In the genomic region with DNA sequence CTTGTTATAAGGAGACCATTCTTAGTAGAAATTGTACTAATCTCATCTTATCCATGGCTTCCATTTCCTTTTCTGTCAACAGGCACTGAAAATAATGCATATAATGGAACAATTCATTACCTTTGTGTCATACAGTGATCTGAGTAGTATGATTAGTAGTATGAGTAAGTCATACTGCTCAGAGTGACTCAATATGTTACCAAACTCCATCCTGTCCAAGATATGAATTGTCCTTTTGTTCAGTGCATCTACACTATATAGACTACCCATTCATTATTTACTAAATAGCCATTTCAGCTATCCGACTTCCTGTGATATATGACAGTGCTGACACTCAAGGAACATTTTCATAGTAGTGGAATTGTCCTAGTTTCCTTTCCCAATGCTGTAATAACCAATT, we compare ENCODE assay signal across 36 mouse cellular contexts.
"Had no signal": no experiment of that assay in that cellular context is flagged by ENCODE, and none has a peak within 500 bp of the region (broad histone marks: within the 10 kb centered on the region; RNA-seq: fewer than 3 reads in every experiment).

No protein-coding gene starts in this region.

- H3K27ac ChIP-seq: heart, embryonic 10.5 days; heart, embryonic 13.5 days; heart, embryonic 15.5 days; hindbrain, embryonic 10.5 days; hindbrain, embryonic 12.5 days; hindbrain, embryonic 13.5 days; hindbrain, embryonic 14.5 days; hindbrain, embryonic 15.5 days; hindbrain, postnatal 0 days; intestine, embryonic 15.5 days; kidney, embryonic 15.5 days; kidney, postnatal 0 days; layer of hippocampus, adult 2 months; left cerebral cortex, adult 2 months had no signal

- H3K9me3 ChIP-seq: heart, embryonic 10.5 days; heart, embryonic 15.5 days; hindbrain, embryonic 13.5 days; hindbrain, embryonic 15.5 days; intestine, embryonic 15.5 days; kidney, embryonic 15.5 days had no signal

- ATAC-seq: hindbrain, embryonic 16.5 days; hindbrain, postnatal 0 days; inflammation-experienced regulatory T-cells, adult 6 months; intestine, embryonic 15.5 days; intestine, embryonic 16.5 days; intestine, postnatal 0 days had no signal

- H3K36me3 ChIP-seq: heart, embryonic 10.5 days; heart, embryonic 12.5 days; heart, embryonic 13.5 days; heart, embryonic 15.5 days; hindbrain, embryonic 10.5 days; hindbrain, embryonic 12.5 days; hindbrain, embryonic 13.5 days; hindbrain, embryonic 15.5 days; intestine, embryonic 15.5 days; kidney, embryonic 15.5 days had no signal

- H3K4me2 ChIP-seq: heart, embryonic 11.5 days; heart, embryonic 12.5 days; heart, embryonic 13.5 days; heart, embryonic 15.5 days; hindbrain, embryonic 12.5 days; hindbrain, embryonic 13.5 days; hindbrain, embryonic 14.5 days; hindbrain, embryonic 15.5 days; intestine, embryonic 15.5 days; kidney, embryonic 15.5 days had no signal

- H3K4me1 ChIP-seq: heart, embryonic 10.5 days; heart, embryonic 12.5 days; hindbrain, embryonic 10.5 days; hindbrain, embryonic 12.5 days; hindbrain, embryonic 13.5 days; intestine, embryonic 15.5 days; kidney, embryonic 15.5 days had no signal

- H3K27me3 ChIP-seq: heart, embryonic 12.5 days; heart, embryonic 13.5 days; heart, embryonic 15.5 days; hindbrain, embryonic 12.5 days; hindbrain, embryonic 13.5 days; hindbrain, embryonic 15.5 days; intestine, embryonic 15.5 days; kidney, embryonic 15.5 days had no signal

- H3K9ac ChIP-seq: heart, embryonic 12.5 days; heart, embryonic 13.5 days; heart, embryonic 15.5 days; hindbrain, embryonic 12.5 days; hindbrain, embryonic 13.5 days; hindbrain, embryonic 14.5 days; hindbrain, embryonic 15.5 days; intestine, embryonic 15.5 days; kidney, embryonic 15.5 days had no signal

- DNase-seq: heart, postnatal 10 days; heart, postnatal 14 days; heart, postnatal 36 days; heart, postnatal 4 days; kidney, adult 11 months; kidney, adult 18-20 months; kidney, adult 2 months; kidney, adult 8-10 months; kidney, adult 9 months; kidney, postnatal 10 days; kidney, postnatal 14 days; kidney, postnatal 25 days; kidney, postnatal 36 days; kidney, postnatal 4 days; layer of hippocampus, adult 9-11 months; layer of hippocampus, postnatal 36 days had no signal

- H3K4me3 ChIP-seq: heart, embryonic 10.5 days; heart, embryonic 12.5 days; heart, embryonic 13.5 days; heart, embryonic 15.5 days; hindbrain, embryonic 10.5 days; hindbrain, embryonic 12.5 days; hindbrain, embryonic 13.5 days; hindbrain, embryonic 15.5 days; intestine, embryonic 15.5 days; kidney, embryonic 15.5 days; layer of hippocampus, adult 2 months; left cerebral cortex, adult 2 months had no signal
